Mouse (Mus musculus) bone marrow macrophage, adult 2 months (primary cell): ENCODE measurements around the gene Nfe2l2.

ENCODE experiments used
- CTCF ChIP-seq: IDR thresholded peaks from 2 replicates; pipeline ENCODE4 v1.5.1; 2012; ENCODE audit warnings: low read depth, mild to moderate bottlenecking, low read length, moderate library complexity
- POLR2A ChIP-seq: IDR thresholded peaks from 2 replicates; pipeline ENCODE4 v1.6.1; 2012; ENCODE audit warnings: mild to moderate bottlenecking, low read depth, low read length, borderline replicate concordance

- no peak for TF ChIP-seq POLR2A
- no peak for TF ChIP-seq CTCF
These were observed 73.0 kb downstream of the Nfe2l2 start for GRCm38 (mm10) chr2:75631421-75631820.
